Mouse (Mus musculus): ENCODE measurements around the gene Fam83g. TPM values are rescaled to one million over a fixed set of nuclear protein-coding genes. Genes with fewer than 3 reads are reported as not detected.

Fam83g gene
- polyA plus RNA-seq, 1 experiment from 2014 or later = 0.21 TPM

- Histone ChIP-seq H3K36me3 (replicated peaks) (no peaks in the 10 kb centered on the region), H3K4me1 (no peaks in the 10 kb centered on the region), H3K27me3 (replicated peaks) (no peaks in the 10 kb centered on the region), H3K4me2 (no peak overlapping the region), H3K9ac (no peak overlapping the region), H3K9me3 (no peaks in the 10 kb centered on the region), H3K27ac (no peak overlapping the region), H3K4me3 (no peak overlapping the region)
- no peak for ATAC-seq (replicated peaks)
- 57% methylated on average over 2 of the region's 2 CpGs for whole genome bisulfite sequencing
Measured at GRCm38 (mm10) chr11:61646499-61647039, 37.3 kb upstream of the Fam83g start.

- ATAC-seq (replicated peaks) = no peak
- no peak overlapping the region for H3K27ac ChIP-seq
- no peak overlapping the region for H3K9ac ChIP-seq
- no peaks in the 10 kb centered on the region for H3K36me3 ChIP-seq (replicated peaks)
- H3K4me2 ChIP-seq = no peak overlapping the region
- WGBS = 70% methylated on average over 10 of the region's 10 CpGs
- no peaks in the 10 kb centered on the region for H3K9me3 ChIP-seq
- no peaks in the 10 kb centered on the region for H3K27me3 ChIP-seq (replicated peaks)
- no peaks in the 10 kb centered on the region for H3K4me1 ChIP-seq
- no peak overlapping the region for H3K4me3 ChIP-seq
Measured at GRCm38 (mm10) chr11:61647110-61647910, 36.6 kb upstream of the Fam83g start.

GRCm38 (mm10) chr11:61647956-61648748, 35.7 kb upstream of the Fam83g start:
- H3K4me3 ChIP-seq = no peak overlapping the region
- 81% methylated on average over 6 of the region's 6 CpGs for WGBS
- H3K4me1 ChIP-seq = no peaks in the 10 kb centered on the region
- no peak for ATAC-seq (replicated peaks)
- H3K9ac ChIP-seq = no peak overlapping the region
- H3K9me3 ChIP-seq = no peaks in the 10 kb centered on the region
- H3K4me2 ChIP-seq = no peak overlapping the region
- H3K36me3 ChIP-seq (replicated peaks) = no peaks in the 10 kb centered on the region
- no peaks in the 10 kb centered on the region for H3K27me3 ChIP-seq (replicated peaks)
- no peak overlapping the region for H3K27ac ChIP-seq

- no peaks in the 10 kb centered on the region for H3K4me1 ChIP-seq
- WGBS = 79% methylated on average over 7 of the region's 7 CpGs
- no peaks in the 10 kb centered on the region for H3K9me3 ChIP-seq
- no peaks in the 10 kb centered on the region for H3K27me3 ChIP-seq (replicated peaks)
- H3K9ac ChIP-seq = no peak overlapping the region
- ATAC-seq (replicated peaks) = no peak
- H3K4me2 ChIP-seq = no peak overlapping the region
- no peaks in the 10 kb centered on the region for H3K36me3 ChIP-seq (replicated peaks)
- H3K4me3 ChIP-seq = no peak overlapping the region
- H3K27ac ChIP-seq = no peak overlapping the region
Measured at GRCm38 (mm10) chr11:61648749-61649115, 35.2 kb upstream of the Fam83g start.

GRCm38 (mm10) chr11:61649163-61649580, 34.7 kb upstream of the Fam83g start:
- WGBS = 92% methylated on average over 5 of the region's 5 CpGs
- Histone ChIP-seq H3K4me3 (no peak overlapping the region), H3K4me1 (no peaks in the 10 kb centered on the region), H3K4me2 (no peak overlapping the region), H3K27ac (no peak overlapping the region), H3K27me3 (replicated peaks) (no peaks in the 10 kb centered on the region), H3K36me3 (replicated peaks) (no peaks in the 10 kb centered on the region), H3K9ac (no peak overlapping the region), H3K9me3 (no peaks in the 10 kb centered on the region)
- ATAC-seq (replicated peaks) = no peak

- 95% methylated on average over 4 of the region's 4 CpGs for WGBS
- Histone ChIP-seq H3K27ac (no peak overlapping the region), H3K27me3 (replicated peaks) (no peaks in the 10 kb centered on the region), H3K4me1 (no peaks in the 10 kb centered on the region), H3K9ac (no peak overlapping the region), H3K4me2 (no peak overlapping the region), H3K9me3 (no peaks in the 10 kb centered on the region), H3K36me3 (replicated peaks) (no peaks in the 10 kb centered on the region), H3K4me3 (no peak overlapping the region)
- no peak for ATAC-seq (replicated peaks)
Measured at GRCm38 (mm10) chr11:61649626-61650025, 34.3 kb upstream of the Fam83g start.

GRCm38 (mm10) chr11:61650470-61651265, 33.2 kb upstream of the Fam83g start:
- Histone ChIP-seq H3K36me3 (replicated peaks) (no peaks in the 10 kb centered on the region), H3K27me3 (replicated peaks) (no peaks in the 10 kb centered on the region), H3K27ac (no peak overlapping the region), H3K4me1 (no peaks in the 10 kb centered on the region), H3K4me2 (no peak overlapping the region), H3K9me3 (no peaks in the 10 kb centered on the region), H3K4me3 (no peak overlapping the region), H3K9ac (no peak overlapping the region)
- 88% methylated on average over 9 of the region's 9 CpGs for WGBS
- ATAC-seq (replicated peaks) = no peak

- WGBS = 90% methylated on average over 5 of the region's 5 CpGs
- ATAC-seq (replicated peaks) = no peak
- H3K4me1 ChIP-seq = no peaks in the 10 kb centered on the region
Measured at GRCm38 (mm10) chr11:61652216-61652615, 31.7 kb upstream of the Fam83g start.

GRCm38 (mm10) chr11:61652686-61653447, 31.0 kb upstream of the Fam83g start, which contains the start of gene Grap:
TSS of gene Grap (plus strand) at chr11:61653265.
- H3K9me3 ChIP-seq = no peaks in the 10 kb centered on the region
- ATAC-seq (replicated peaks) = no peak
- no peak within 1 kb of the TSS for H3K4me2 ChIP-seq
- 73% methylated on average over 10 of the region's 10 CpGs for WGBS
- no peaks in the 10 kb centered on the region for H3K27me3 ChIP-seq (replicated peaks)
- no peaks in the 10 kb centered on the region for H3K4me1 ChIP-seq
- no peak within 1 kb of the TSS for H3K27ac ChIP-seq
- H3K36me3 ChIP-seq (replicated peaks) = no peaks in the 10 kb centered on the region
- no peak within 1 kb of the TSS for H3K9ac ChIP-seq
- no peak within 1 kb of the TSS for H3K4me3 ChIP-seq

More at GRCm38 (mm10) chr11:61652216-61652615, 31.7 kb upstream of the Fam83g start:
- H3K36me3 ChIP-seq (replicated peaks) = no peaks in the 10 kb centered on the region
- no peak overlapping the region for H3K4me2 ChIP-seq
- H3K27ac ChIP-seq = no peak overlapping the region
- no peaks in the 10 kb centered on the region for H3K27me3 ChIP-seq (replicated peaks)
- H3K9ac ChIP-seq = no peak overlapping the region
- H3K4me3 ChIP-seq = no peak overlapping the region
- no peaks in the 10 kb centered on the region for H3K9me3 ChIP-seq

- no peak for ATAC-seq (replicated peaks)
- Histone ChIP-seq H3K4me2 (no peak overlapping the region), H3K4me1 (no peaks in the 10 kb centered on the region), H3K27me3 (replicated peaks) (no peaks in the 10 kb centered on the region), H3K36me3 (replicated peaks) (no peaks in the 10 kb centered on the region), H3K9me3 (no peaks in the 10 kb centered on the region), H3K9ac (no peak overlapping the region), H3K4me3 (no peak overlapping the region), H3K27ac (no peak overlapping the region)
- 77% methylated on average over 2 of the region's 2 CpGs for WGBS
Measured at GRCm38 (mm10) chr11:61653568-61653967, 30.3 kb upstream of the Fam83g start.

- WGBS = 92% methylated on average over 4 of the region's 4 CpGs
- no peak overlapping the region for H3K4me2 ChIP-seq
- no peaks in the 10 kb centered on the region for H3K4me1 ChIP-seq
- no peaks in the 10 kb centered on the region for H3K36me3 ChIP-seq (replicated peaks)
- H3K27ac ChIP-seq = no peak overlapping the region
- no peak overlapping the region for H3K4me3 ChIP-seq
- H3K9ac ChIP-seq = no peak overlapping the region
- ATAC-seq (replicated peaks) = no peak
- no peaks in the 10 kb centered on the region for H3K9me3 ChIP-seq
- H3K27me3 ChIP-seq (replicated peaks) = no peaks in the 10 kb centered on the region
Measured at GRCm38 (mm10) chr11:61654786-61655311, 29.0 kb upstream of the Fam83g start.
